Mouse (Mus musculus) C2C12 (cell line): Measurements from ENCODE around the gene Ednra. TPM values are rescaled to one million over a fixed set of nuclear protein-coding genes. Genes with fewer than 3 reads are reported as not detected.

Experiments used
- H3K27me3 ChIP-seq: one replicate; pipeline ENCODE4 v1.6.1; 2011; ENCODE audit not compliant: control insufficient read depth, insufficient read depth, insufficient read length
- H3K36me3 ChIP-seq: one replicate; pipeline ENCODE4 v1.6.1; 2011; ENCODE audit not compliant: control insufficient read depth, insufficient read depth
- H3K4me3 ChIP-seq: one replicate; pipeline ENCODE4 v1.5.1; 2011; ENCODE audit warnings: mild to moderate bottlenecking, control low read depth; ENCODE audit not compliant: poor library complexity, insufficient read depth, severe bottlenecking
- H3K79me2 ChIP-seq: one replicate; pipeline ENCODE4 v1.6.1; 2011; ENCODE audit not compliant: control insufficient read depth, insufficient read depth
- H3K79me3 ChIP-seq: one replicate; pipeline ENCODE4 v1.6.1; 2011; ENCODE audit warnings: low read depth, control low read depth
- H3ac ChIP-seq: one replicate; pipeline ENCODE3; 2011; ENCODE audit warnings: low read depth; ENCODE audit not compliant: control insufficient read depth, insufficient read length
- CEBPB ChIP-seq: IDR thresholded peaks from one replicate; pipeline ENCODE4 v1.6.1; 2011; ENCODE audit warnings: low read depth, mild to moderate bottlenecking, control low read depth, moderate library complexity
- CTCF ChIP-seq: IDR thresholded peaks from one replicate; pipeline ENCODE4 v1.5.1; 2011; ENCODE audit not compliant: control insufficient read depth, insufficient read depth, insufficient read length
- FOSL1 ChIP-seq: IDR thresholded peaks from one replicate; pipeline ENCODE4 v1.8.0; 2011; ENCODE audit warnings: mild to moderate bottlenecking, low read length; ENCODE audit not compliant: poor library complexity, insufficient read depth, severe bottlenecking
- MAX ChIP-seq: IDR thresholded peaks from one replicate; pipeline ENCODE4 v1.6.1; 2011; ENCODE audit warnings: mild to moderate bottlenecking, control low read depth
- MYOD1 ChIP-seq: IDR thresholded peaks from one replicate; pipeline ENCODE4 v1.6.1; 2011; ENCODE audit warnings: low read depth; ENCODE audit not compliant: control insufficient read depth, insufficient read length
- MYOG ChIP-seq: IDR thresholded peaks from one replicate; pipeline ENCODE4 v1.6.1; 2011; ENCODE audit not compliant: control insufficient read depth, insufficient read length; ENCODE audit errors: extremely low read depth
- USF1 ChIP-seq: IDR thresholded peaks from one replicate; pipeline ENCODE4 v1.6.1; 2011; ENCODE audit warnings: low read depth, mild to moderate bottlenecking, control low read depth, moderate library complexity
- polyA plus RNA-seq: library from polyadenylated mRNA; unstranded; fragments of >200 nt; fragmentation: generic; extraction: Trizol; gene quantifications from one replicate; pipeline ENCODE4 v1.2.1, GENCODE M21; 2012; ENCODE audit warnings: missing spikeins

Ednra gene
- polyA plus RNA-seq, 1 experiment, result 0.07 TPM

- no peak overlapping the region for H3ac ChIP-seq
- H3K79me3 ChIP-seq, result no peaks in the 10 kb centered on the region
- H3K4me3 ChIP-seq, result no peak overlapping the region
- H3K79me2 ChIP-seq, result no peaks in the 10 kb centered on the region
- H3K27me3 ChIP-seq, result no peaks in the 10 kb centered on the region
- H3K36me3 ChIP-seq, result no peaks in the 10 kb centered on the region
- TF ChIP-seq USF1 (no peak), FOSL1 (no peak), MYOG (no peak), MYOD1 (no peak), CTCF (no peak), CEBPB (no peak), MAX (no peak)
Measured at GRCm38 (mm10) chr8:77733792-77734191, 9.5 kb upstream of the Ednra start.

DNA sequence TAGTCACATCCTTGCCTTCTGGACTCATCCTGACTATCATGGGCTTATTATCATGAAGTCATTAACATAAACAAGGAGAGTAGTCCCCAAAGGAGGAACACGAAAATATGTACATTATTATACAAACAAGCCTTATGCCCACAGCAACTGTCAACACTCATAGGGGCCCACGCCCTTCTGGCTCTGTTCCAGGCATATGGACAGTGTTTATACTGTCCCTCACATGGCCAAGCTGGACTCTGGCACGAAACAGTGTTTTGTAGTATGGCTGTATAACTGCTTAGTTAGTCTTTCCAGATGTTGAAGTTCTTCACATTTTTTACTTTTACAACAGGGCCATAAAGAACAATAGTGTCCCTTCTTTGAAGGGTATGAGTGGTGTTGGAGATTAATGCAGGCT, 8.7 kb upstream of the Ednra start:
- H3K79me2 ChIP-seq, result no peaks in the 10 kb centered on the region
- H3K27me3 ChIP-seq, result no peaks in the 10 kb centered on the region
- no peaks in the 10 kb centered on the region for H3K36me3 ChIP-seq
- H3ac ChIP-seq, result no peak overlapping the region
- H3K4me3 ChIP-seq, result no peak overlapping the region
- TF ChIP-seq CEBPB, result no peak
- no peak for TF ChIP-seq MYOD1
- TF ChIP-seq CTCF, result no peak
- no peak for TF ChIP-seq FOSL1
- no peak for TF ChIP-seq MAX
- TF ChIP-seq MYOG, result no peak
- no peak for TF ChIP-seq USF1
- H3K79me3 ChIP-seq, result no peaks in the 10 kb centered on the region

DNA sequence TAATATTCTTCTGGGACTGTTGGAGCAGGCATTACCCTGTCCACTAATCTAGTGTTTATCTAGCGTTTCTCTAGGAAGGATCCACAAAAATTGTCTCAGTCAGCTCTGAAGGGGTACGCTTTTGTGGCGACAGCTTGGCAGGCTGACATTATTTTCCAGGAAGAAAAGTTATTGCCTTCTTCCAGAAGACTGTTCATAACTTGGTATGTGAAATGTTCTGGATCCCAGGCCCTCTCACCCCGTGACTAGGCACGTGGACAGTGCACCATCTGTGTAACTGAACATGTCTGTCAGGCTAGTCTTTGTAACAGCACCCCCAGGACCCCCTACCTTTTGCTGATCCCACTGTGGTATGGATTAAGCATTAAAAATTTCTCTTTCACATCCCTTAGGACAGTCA, 1.1 kb upstream of the Ednra start:
- Histone ChIP-seq H3ac (no peak overlapping the region), H3K27me3 (no peaks in the 10 kb centered on the region), H3K36me3 (no peaks in the 10 kb centered on the region), H3K79me2 (no peaks in the 10 kb centered on the region), H3K79me3 (no peaks in the 10 kb centered on the region), H3K4me3 (no peak overlapping the region)
- TF ChIP-seq MYOD1, result no peak
- TF ChIP-seq FOSL1, result no peak

GRCm38 (mm10) chr8:77723534-77724045, 674 bp downstream of the Ednra start:
- no peaks in the 10 kb centered on the region for H3K79me2 ChIP-seq
- H3ac ChIP-seq, result no peak overlapping the region
- no peak overlapping the region for H3K4me3 ChIP-seq
- H3K36me3 ChIP-seq, result no peaks in the 10 kb centered on the region
- no peak for TF ChIP-seq MYOG
- no peak for TF ChIP-seq CTCF
- no peak for TF ChIP-seq USF1
- no peak for TF ChIP-seq FOSL1
- no peak for TF ChIP-seq MAX
- TF ChIP-seq MYOD1, result no peak
- TF ChIP-seq CEBPB, result no peak
- H3K27me3 ChIP-seq, result no peaks in the 10 kb centered on the region
- H3K79me3 ChIP-seq, result no peaks in the 10 kb centered on the region

- Histone ChIP-seq H3K4me3 (no peak overlapping the region), H3K79me2 (no peaks in the 10 kb centered on the region), H3K36me3 (no peaks in the 10 kb centered on the region), H3ac (no peak overlapping the region), H3K27me3 (no peaks in the 10 kb centered on the region), H3K79me3 (no peaks in the 10 kb centered on the region)
- TF ChIP-seq FOSL1 (no peak), USF1 (no peak), MYOD1 (no peak), MYOG (no peak), CTCF (no peak), CEBPB (no peak), MAX (no peak)
Measured at GRCm38 (mm10) chr8:77723018-77723417, 1.2 kb downstream of the Ednra start.

DNA sequence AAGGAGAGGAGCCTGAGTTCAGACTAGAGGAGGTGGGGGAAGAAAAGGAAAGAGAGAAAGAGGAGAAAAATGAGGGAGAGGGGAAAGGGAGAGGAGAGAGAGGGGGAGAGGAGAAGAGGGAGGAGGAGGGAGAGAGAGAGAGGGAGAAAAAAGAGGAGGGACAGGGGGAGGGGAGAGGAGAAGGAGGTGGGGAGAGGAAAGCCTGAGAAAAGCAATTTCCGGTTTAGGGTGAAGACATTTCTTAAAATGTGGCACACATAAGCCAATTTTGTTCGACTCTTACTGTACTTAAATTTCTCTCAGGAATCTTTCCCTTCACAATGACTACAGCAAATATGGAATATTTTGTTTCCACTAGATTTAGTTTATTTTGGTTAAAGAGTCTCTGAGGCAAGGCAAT, 5.3 kb downstream of the Ednra start:
- TF ChIP-seq MYOD1 (no peak), MYOG (no peak), CTCF (no peak), MAX (no peak), FOSL1 (no peak), USF1 (no peak), CEBPB (no peak)
- Histone ChIP-seq H3K27me3 (no peaks in the 10 kb centered on the region), H3K36me3 (no peaks in the 10 kb centered on the region), H3K4me3 (no peak overlapping the region), H3ac (no peak overlapping the region), H3K79me2 (no peaks in the 10 kb centered on the region), H3K79me3 (no peaks in the 10 kb centered on the region)
